Mouse (Mus musculus) myocyte (in vitro differentiated cells): ENCODE results near the gene Insrr. TPM values are rescaled to one million over a fixed set of nuclear protein-coding genes. Genes with fewer than 3 reads are reported as not detected.
A peak's percentile ranks its signal among the peaks of the same experiment; 100 is the strongest.

ENCODE experiments used
- H3K27me3 ChIP-seq: one replicate; pipeline ENCODE4 v1.6.1; 2011; ENCODE audit not compliant: control insufficient read depth, insufficient read depth, insufficient read length
- H3K36me3 ChIP-seq: one replicate; pipeline ENCODE4 v1.6.1; 2011; ENCODE audit not compliant: control insufficient read depth, insufficient read depth
- H3K4me2 ChIP-seq: one replicate; pipeline ENCODE4 v1.6.1; 2011; ENCODE audit warnings: low read depth, control low read depth
- H3K4me3 ChIP-seq: one replicate; pipeline ENCODE4 v1.5.1; 2011; ENCODE audit warnings: mild to moderate bottlenecking, control low read depth, moderate library complexity
- H3K79me2 ChIP-seq: one replicate; pipeline ENCODE4 v1.6.1; 2011; ENCODE audit not compliant: control insufficient read depth, insufficient read depth
- H3ac ChIP-seq: one replicate; pipeline ENCODE4 v1.6.1; 2011; ENCODE audit not compliant: control insufficient read depth, insufficient read length
- CEBPB ChIP-seq: IDR thresholded peaks from 2 replicates; pipeline ENCODE4 v1.6.1; 2011; ENCODE audit warnings: mild to moderate bottlenecking, moderate library complexity; ENCODE audit not compliant: poor library complexity, insufficient read depth, severe bottlenecking
- E2F4 ChIP-seq: IDR thresholded peaks from one replicate; pipeline ENCODE4 v1.6.1; 2011; ENCODE audit warnings: mild to moderate bottlenecking, control low read depth, moderate library complexity; ENCODE audit not compliant: insufficient read depth
- MAX ChIP-seq: IDR thresholded peaks from one replicate; pipeline ENCODE4 v1.6.1; 2011; ENCODE audit warnings: low read depth, mild to moderate bottlenecking, control low read depth
- MYOD1 ChIP-seq, 3 experiments: IDR thresholded peaks; one replicate each; pipeline ENCODE4 v1.6.1; 2011; ENCODE audit warnings: control low read depth in 2 of 3, low read depth in 2 of 3, mild to moderate bottlenecking in 2 of 3, moderate library complexity in 1 of 3; ENCODE audit not compliant: insufficient read length in 2 of 3, control insufficient read depth in 1 of 3
- MYOG ChIP-seq, 3 experiments: IDR thresholded peaks; one replicate each; pipeline ENCODE4 v1.6.1; 2011; ENCODE audit warnings: control low read depth in 2 of 3, low read depth in 2 of 3, mild to moderate bottlenecking in 2 of 3; ENCODE audit not compliant: insufficient read length in 2 of 3, control insufficient read depth in 1 of 3, insufficient read depth in 1 of 3
- POLR2A ChIP-seq: IDR thresholded peaks from one replicate; pipeline ENCODE4 v1.6.1; 2011; ENCODE audit warnings: low read depth, mild to moderate bottlenecking, control low read depth, moderate library complexity; ENCODE audit not compliant: insufficient read length
- POLR2AphosphoS2 ChIP-seq: IDR thresholded peaks from one replicate; pipeline ENCODE4 v1.6.1; 2011; ENCODE audit warnings: low read depth, control low read depth; ENCODE audit not compliant: insufficient read length
- REST ChIP-seq: IDR thresholded peaks from one replicate; pipeline ENCODE4 v1.6.1; 2011; ENCODE audit warnings: mild to moderate bottlenecking, control low read depth, moderate library complexity; ENCODE audit not compliant: insufficient read depth, insufficient read length
- SRF ChIP-seq: IDR thresholded peaks from one replicate; pipeline ENCODE4 v1.6.1; 2011; ENCODE audit warnings: low read depth; ENCODE audit not compliant: control insufficient read depth, insufficient read length
- TCF12 ChIP-seq: IDR thresholded peaks from one replicate; pipeline ENCODE4 v1.6.1; 2011; ENCODE audit warnings: mild to moderate bottlenecking, control low read depth; ENCODE audit not compliant: poor library complexity, insufficient read depth, severe bottlenecking
- TCF3 ChIP-seq: IDR thresholded peaks from one replicate; pipeline ENCODE4 v1.6.1; 2011; ENCODE audit warnings: low read depth, control low read depth; ENCODE audit not compliant: insufficient read length
- USF1 ChIP-seq: IDR thresholded peaks from one replicate; pipeline ENCODE4 v1.6.1; 2011; ENCODE audit warnings: low read depth, mild to moderate bottlenecking, control low read depth, moderate library complexity
- polyA plus RNA-seq: library from polyadenylated mRNA; unstranded; fragments of >200 nt; fragmentation: generic; extraction: Trizol; gene quantifications from one replicate; pipeline ENCODE4 v1.2.1, GENCODE M21; 2012; ENCODE audit warnings: missing spikeins

The Insrr gene
- polyA plus RNA-seq, 1 experiment, result not detected

GRCm38 (mm10) chr3:87752567-87752966 lies 44.2 kb upstream of the Insrr start:
- Histone ChIP-seq H3K27me3 (peaks cover 7% of the 10 kb centered on the region), H3ac (no peak overlapping the region), H3K4me2 (no peak overlapping the region), H3K4me3 (no peak overlapping the region), H3K79me2 (no peaks in the 10 kb centered on the region), H3K36me3 (no peaks in the 10 kb centered on the region)
- TF ChIP-seq CEBPB (no peak), MYOD1 (IDR thresholded peaks at IDR 0.05; ENCODE audit: control insufficient read depth in 1 of 3, insufficient read length in 2 of 3, low read depth in 2 of 3) (no peak), REST (no peak)

GRCm38 (mm10) chr3:87753829-87754228 lies 42.9 kb upstream of the Insrr start:
- Histone ChIP-seq H3K27me3 (peaks cover 7% of the 10 kb centered on the region), H3K4me2 (no peak overlapping the region), H3K36me3 (no peaks in the 10 kb centered on the region), H3K79me2 (no peaks in the 10 kb centered on the region), H3ac (no peak overlapping the region), H3K4me3 (no peak overlapping the region)
- TF ChIP-seq MYOD1 (IDR thresholded peaks at IDR 0.05; ENCODE audit: control insufficient read depth in 1 of 3, insufficient read length in 2 of 3, low read depth in 2 of 3), result no peak
- no peak for TF ChIP-seq CEBPB
- TF ChIP-seq SRF, result no peak
- TF ChIP-seq MYOG (IDR thresholded peaks at IDR 0.05; ENCODE audit: control insufficient read depth in 1 of 3, insufficient read depth in 1 of 3, insufficient read length in 2 of 3, low read depth in 2 of 3), result no peak
- no peak for TF ChIP-seq POLR2AphosphoS2
- no peak for TF ChIP-seq E2F4
- no peak for TF ChIP-seq POLR2A
- TF ChIP-seq MAX, result no peak
- TF ChIP-seq TCF3, result no peak
- no peak for TF ChIP-seq USF1
- TF ChIP-seq TCF12, result no peak
- no peak for TF ChIP-seq REST

GRCm38 (mm10) chr3:87755964-87756363 lies 40.8 kb upstream of the Insrr start:
- Histone ChIP-seq H3ac (no peak overlapping the region), H3K4me2 (no peak overlapping the region), H3K79me2 (no peaks in the 10 kb centered on the region), H3K27me3 (peaks cover 7% of the 10 kb centered on the region), H3K36me3 (no peaks in the 10 kb centered on the region), H3K4me3 (no peak overlapping the region)
- no peak for TF ChIP-seq TCF12

- H3ac ChIP-seq, result no peak overlapping the region
- no peaks in the 10 kb centered on the region for H3K36me3 ChIP-seq
- H3K4me3 ChIP-seq, result no peak overlapping the region
- no peak overlapping the region for H3K4me2 ChIP-seq
- H3K27me3 ChIP-seq, result peaks cover 7% of the 10 kb centered on the region
- no peaks in the 10 kb centered on the region for H3K79me2 ChIP-seq
- TF ChIP-seq USF1 (no peak), SRF (no peak), MYOG (IDR thresholded peaks at IDR 0.05; ENCODE audit: control insufficient read depth in 1 of 3, insufficient read depth in 1 of 3, insufficient read length in 2 of 3, low read depth in 2 of 3) (no peak), MYOD1 (IDR thresholded peaks at IDR 0.05; ENCODE audit: control insufficient read depth in 1 of 3, insufficient read length in 2 of 3, low read depth in 2 of 3) (no peak), E2F4 (no peak), CEBPB (no peak), TCF3 (no peak), MAX (no peak)
Measured at GRCm38 (mm10) chr3:87756488-87756887, 40.3 kb upstream of the Insrr start.

GRCm38 (mm10) chr3:87758641-87759040 lies 38.1 kb upstream of the Insrr start:
- peak overlapping the region; percentile 34 for H3K4me2 ChIP-seq
- H3K36me3 ChIP-seq, result no peaks in the 10 kb centered on the region
- H3K27me3 ChIP-seq, result peaks cover 2% of the 10 kb centered on the region
- peak overlapping the region; percentile 2 for H3ac ChIP-seq
- H3K79me2 ChIP-seq, result no peaks in the 10 kb centered on the region
- TF ChIP-seq USF1, result no peak
- TF ChIP-seq MAX, result no peak
- TF ChIP-seq MYOD1 (IDR thresholded peaks at IDR 0.05; ENCODE audit: control insufficient read depth in 1 of 3, insufficient read length in 2 of 3, low read depth in 2 of 3), result no peak
- TF ChIP-seq POLR2AphosphoS2, result no peak
- no peak for TF ChIP-seq SRF
- no peak for TF ChIP-seq CEBPB
- no peak for TF ChIP-seq MYOG (IDR thresholded peaks at IDR 0.05; ENCODE audit: control insufficient read depth in 1 of 3, insufficient read depth in 1 of 3, insufficient read length in 2 of 3, low read depth in 2 of 3)
- no peak for TF ChIP-seq TCF3
- no peak for TF ChIP-seq TCF12
- TF ChIP-seq E2F4, result no peak
- TF ChIP-seq POLR2A, result no peak
- TF ChIP-seq REST, result no peak
- H3K4me3 ChIP-seq, result no peak overlapping the region
